Mouse (Mus musculus): ENCODE measurements around the gene Mybph. TPM values are rescaled to one million over a fixed set of nuclear protein-coding genes. Genes with fewer than 3 reads are reported as not detected.

Mybph gene
- polyA plus RNA-seq, 1 experiment from 2014 or later: 0.27 TPM

Other genes with a start within 250 kb of the Mybph start
- 1.7 and 4.0 TPM in 2 replicates for gene Fmod, start 156.2 kb upstream of the Mybph start, polyA plus RNA-seq (2014; fragmentation: Nextera tagmentation; extraction: Ambion mirVana)
- gene Btg2, start 114.3 kb upstream of the Mybph start, polyA plus RNA-seq (2014; fragmentation: Nextera tagmentation; extraction: Ambion mirVana): 20.8 and 28.6 TPM in 2 replicates
- 0.14 and 0.28 TPM in 2 replicates for gene Chit1, start 82.2 kb upstream of the Mybph start, polyA plus RNA-seq (2014; fragmentation: Nextera tagmentation; extraction: Ambion mirVana)
- gene Chil1, start 11.3 kb upstream of the Mybph start, polyA plus RNA-seq (2014; fragmentation: Nextera tagmentation; extraction: Ambion mirVana): 0.57 and 1.6 TPM in 2 replicates
- 3.2 TPM in 2 replicates for gene Adora1, start 42.0 kb downstream of the Mybph start, polyA plus RNA-seq (2014; fragmentation: Nextera tagmentation; extraction: Ambion mirVana)
- 0.97 and 1.4 TPM in 2 replicates for gene Myog, start 96.5 kb downstream of the Mybph start, polyA plus RNA-seq (2014; fragmentation: Nextera tagmentation; extraction: Ambion mirVana)
- gene Ppfia4, start 139.5 kb downstream of the Mybph start, polyA plus RNA-seq (2014; fragmentation: Nextera tagmentation; extraction: Ambion mirVana): 1.6 and 2.7 TPM in 2 replicates
- gene Tmem183a, start 168.5 kb downstream of the Mybph start, polyA plus RNA-seq (2014; fragmentation: Nextera tagmentation; extraction: Ambion mirVana): 57.0 and 91.3 TPM in 2 replicates
- not detected in 2 replicates for gene 4933406M09Rik, start 192.5 kb downstream of the Mybph start, polyA plus RNA-seq (2014; fragmentation: Nextera tagmentation; extraction: Ambion mirVana)
- gene Cyb5r1, start 212.1 kb downstream of the Mybph start, polyA plus RNA-seq (2014; fragmentation: Nextera tagmentation; extraction: Ambion mirVana): 28.4 and 36.7 TPM in 2 replicates
- gene Adipor1, start 221.9 kb downstream of the Mybph start, polyA plus RNA-seq (2014; fragmentation: Nextera tagmentation; extraction: Ambion mirVana): 77.4 and 91.3 TPM in 2 replicates